Mouse (Mus musculus): Measurements from ENCODE around the gene Kdm5d.

The Kdm5d gene

DNA sequence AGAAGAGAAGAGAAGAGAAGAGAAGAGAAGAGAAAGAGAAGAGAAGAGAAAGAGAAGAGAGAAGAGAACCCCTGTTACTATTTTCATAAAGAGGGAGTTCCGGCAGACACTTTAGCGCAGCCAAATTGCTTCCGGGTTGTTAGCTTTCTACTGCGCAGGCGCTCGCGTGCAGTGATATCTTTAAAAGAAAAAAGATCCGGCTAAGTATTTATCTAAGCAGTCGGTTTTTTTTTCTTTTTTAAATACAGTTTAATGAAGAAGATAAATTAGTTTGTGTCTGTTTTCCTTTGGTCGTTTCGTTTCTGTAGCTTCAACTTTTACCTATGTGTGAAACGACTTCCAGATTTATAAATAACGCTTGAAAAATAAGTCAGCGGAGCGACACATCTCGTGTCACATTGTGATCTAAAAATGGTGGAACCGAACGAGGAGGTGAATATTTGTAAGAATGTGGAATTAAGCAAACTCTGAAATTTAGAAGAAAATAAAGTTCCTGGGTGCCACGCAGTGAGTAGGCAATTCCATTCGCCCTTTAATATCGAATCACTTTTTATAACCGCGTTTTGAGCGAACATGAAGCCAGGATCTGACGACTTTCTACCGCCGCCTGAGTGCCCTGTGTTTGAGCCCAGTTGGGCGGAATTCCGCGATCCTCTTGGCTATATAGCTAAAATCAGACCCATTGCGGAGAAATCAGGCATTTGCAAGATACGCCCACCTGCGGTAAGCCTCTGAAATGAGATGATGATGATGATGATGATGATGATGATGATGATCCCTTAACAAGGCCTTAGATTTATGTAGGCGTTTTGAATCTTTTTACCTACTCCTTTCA lies at the start of gene Kdm5d:
Kdm5d (plus strand) TSS at position 396 of the 835 bp plus-strand sequence.
- DNase-seq (ENCODE audit: low spot score), result no peak

DNA sequence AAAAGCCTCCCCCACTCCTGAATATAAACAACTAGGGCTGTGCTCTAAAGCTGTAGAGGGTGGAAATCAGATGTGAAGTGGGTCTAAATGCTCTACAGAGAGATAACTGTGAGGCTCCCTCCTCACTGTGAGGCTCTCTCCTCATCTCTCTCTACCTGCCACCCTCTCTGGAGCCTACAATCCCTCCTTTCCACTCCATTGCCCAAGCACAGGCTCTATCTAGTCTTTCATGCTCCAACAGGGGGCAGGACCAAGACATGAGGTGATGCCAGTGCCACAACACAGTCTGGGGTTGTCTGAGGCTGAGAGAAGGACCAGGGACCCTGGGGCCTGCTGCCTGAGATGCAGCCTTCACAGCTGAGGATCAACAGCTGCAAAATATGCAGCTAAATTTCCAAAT lies 25.2 kb upstream of the Kdm5d start:
- DNase-seq (ENCODE audit: low spot score), result no peak

DNA sequence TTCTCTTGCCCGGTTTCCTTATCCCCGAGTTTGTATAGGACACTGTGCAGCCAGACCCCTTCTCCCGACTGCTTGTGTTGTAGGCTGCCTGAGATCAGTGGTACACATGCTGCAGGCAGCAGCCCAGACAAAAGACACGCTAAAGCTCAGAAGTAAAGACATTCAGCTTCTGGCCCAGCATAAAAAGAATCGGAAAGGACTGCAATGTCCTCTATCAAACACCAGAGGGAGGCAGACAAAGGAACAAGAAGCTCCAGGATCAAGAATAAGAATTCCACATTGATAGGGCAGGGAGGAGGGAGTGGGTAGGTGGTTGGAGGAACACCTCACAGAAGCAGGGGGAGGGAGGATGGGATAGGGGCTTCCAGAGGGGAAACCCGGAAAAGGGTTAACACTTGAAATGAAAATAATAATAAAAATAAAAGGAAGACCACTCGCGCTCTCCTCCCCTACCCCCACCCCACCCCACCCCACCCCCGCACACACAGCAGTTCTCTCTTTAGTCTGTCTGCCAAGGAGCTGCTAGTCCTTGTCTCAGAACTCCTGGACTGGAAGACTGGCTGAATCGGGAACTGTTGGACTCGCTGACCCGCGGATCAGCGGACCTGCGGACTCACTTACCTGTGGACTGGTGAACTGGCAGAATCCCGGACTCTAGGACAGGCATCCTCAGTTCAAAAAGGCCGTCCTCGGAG lies 24.6 kb upstream of the Kdm5d start:
- no peak for DNase-seq (ENCODE audit: low spot score)

All from layer of hippocampus, adult 9-10 months (tissue).